Mouse (Mus musculus): Measurements from ENCODE around the gene Rab36. TPM values are rescaled to one million over a fixed set of nuclear protein-coding genes. Genes with fewer than 3 reads are reported as not detected.
"Not testable (repeated sequence)": the region's sequence is repeated elsewhere in the genome, so short reads cannot be mapped to it uniquely, and the experiment has no call there.

Gene Rab36
- total RNA-seq, 1 experiment from 2014 or later: 1.2 TPM

DNA sequence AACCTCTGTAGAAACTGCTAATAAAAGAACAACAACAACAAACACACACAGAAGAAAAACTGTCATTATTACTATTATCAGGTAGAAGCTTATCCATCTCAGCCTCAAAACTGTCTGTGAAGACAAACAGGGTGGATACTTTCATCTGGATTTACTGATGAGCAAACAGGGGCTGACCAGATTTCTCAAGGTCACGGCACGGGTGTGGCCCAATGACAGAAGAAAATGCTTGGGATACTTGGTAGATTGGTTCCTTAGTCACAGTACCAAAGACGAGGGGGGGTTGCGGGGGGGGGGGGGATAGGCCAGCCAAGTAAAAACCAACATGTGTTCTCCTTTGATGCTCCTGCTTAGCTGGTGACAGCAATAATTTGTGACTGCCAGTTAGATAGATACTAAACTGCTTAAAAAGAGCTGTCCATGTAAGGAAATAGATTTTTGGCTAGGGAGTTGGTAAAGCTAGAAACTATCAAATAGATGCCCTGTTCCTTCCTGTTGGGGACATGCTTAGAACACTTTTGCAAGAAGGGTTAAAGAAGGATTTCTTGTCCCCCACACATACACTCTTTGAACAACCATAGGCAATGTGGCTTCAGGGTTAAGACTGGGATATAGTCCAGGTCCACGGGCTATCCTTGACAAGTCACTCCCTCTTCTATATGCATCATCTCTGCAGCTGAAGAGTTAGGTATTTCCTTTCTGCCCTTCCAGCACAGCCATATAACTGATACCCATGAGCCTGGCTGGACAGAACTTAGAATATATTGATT lies 5.3 kb upstream of the Rab36 start:
- ATAC-seq (replicated peaks; ENCODE audit: insufficient number of reproducible peaks, low FRiP score, low TSS enrichment, poor library complexity, severe bottlenecking): no peak

- ATAC-seq (replicated peaks; ENCODE audit: insufficient number of reproducible peaks, low FRiP score, low TSS enrichment, poor library complexity, severe bottlenecking): no peak
Measured at GRCm38 (mm10) chr10:75032395-75032794, 4.5 kb upstream of the Rab36 start, which contains the start of gene Rsph14. TSS of gene Rsph14 (minus strand) at chr10:75032586.

GRCm38 (mm10) chr10:75042060-75042459 lies 5.2 kb downstream of the Rab36 start:
- ATAC-seq (replicated peaks; ENCODE audit: insufficient number of reproducible peaks, low FRiP score, low TSS enrichment, poor library complexity, severe bottlenecking): not testable (repeated sequence)

DNA sequence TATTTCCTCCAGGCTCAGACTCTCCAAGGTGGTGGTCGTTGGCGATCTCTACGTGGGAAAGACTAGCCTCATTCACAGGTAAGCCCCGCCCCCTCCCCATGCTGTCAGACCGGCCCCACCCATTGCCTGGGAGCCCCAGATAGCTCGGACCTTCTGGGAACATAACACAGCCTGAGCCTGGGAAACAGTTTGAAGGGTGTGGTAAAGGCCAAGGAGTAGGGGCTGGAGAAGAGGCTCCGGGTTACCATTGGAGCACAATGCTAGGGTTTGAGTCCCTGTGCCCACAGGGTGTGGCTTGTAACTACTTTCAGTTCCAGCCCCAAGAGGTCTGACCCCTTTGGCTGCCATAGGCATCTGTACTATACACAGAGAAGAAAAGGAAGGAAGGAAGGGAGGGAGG lies 7.6 kb downstream of the Rab36 start:
- ATAC-seq (replicated peaks; ENCODE audit: insufficient number of reproducible peaks, low FRiP score, low TSS enrichment, poor library complexity, severe bottlenecking): no peak

GRCm38 (mm10) chr10:75045831-75046230 lies 9.0 kb downstream of the Rab36 start:
- no peak for ATAC-seq (replicated peaks; ENCODE audit: insufficient number of reproducible peaks, low FRiP score, low TSS enrichment, poor library complexity, severe bottlenecking)

- ATAC-seq (replicated peaks; ENCODE audit: insufficient number of reproducible peaks, low FRiP score, low TSS enrichment, poor library complexity, severe bottlenecking): no peak
Measured at GRCm38 (mm10) chr10:75048711-75049110, 11.9 kb downstream of the Rab36 start.

- no peak for ATAC-seq (replicated peaks; ENCODE audit: insufficient number of reproducible peaks, low FRiP score, low TSS enrichment, poor library complexity, severe bottlenecking)
Measured at GRCm38 (mm10) chr10:75051364-75052074, 14.7 kb downstream of the Rab36 start.

DNA sequence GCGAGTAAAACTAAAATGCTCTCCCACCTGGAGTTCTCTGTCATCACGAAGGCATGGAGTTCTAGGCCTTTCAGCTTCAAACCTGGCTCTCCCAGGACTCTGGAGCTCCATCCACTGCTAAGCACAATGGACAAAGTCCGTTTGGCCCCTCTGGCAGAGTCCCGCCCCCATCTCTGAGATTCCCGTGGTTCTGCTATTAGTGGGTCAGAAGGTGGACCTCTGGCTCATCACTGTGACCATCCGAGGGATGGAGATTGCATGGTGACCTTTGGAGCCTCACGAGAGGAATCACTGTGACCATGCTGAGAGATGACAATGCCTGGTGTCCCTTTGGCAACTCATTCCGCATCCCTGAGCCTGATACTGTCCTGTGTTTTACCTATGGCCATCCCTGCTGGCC lies 16.0 kb downstream of the Rab36 start:
- ATAC-seq (replicated peaks; ENCODE audit: insufficient number of reproducible peaks, low FRiP score, low TSS enrichment, poor library complexity, severe bottlenecking): no peak

DNA sequence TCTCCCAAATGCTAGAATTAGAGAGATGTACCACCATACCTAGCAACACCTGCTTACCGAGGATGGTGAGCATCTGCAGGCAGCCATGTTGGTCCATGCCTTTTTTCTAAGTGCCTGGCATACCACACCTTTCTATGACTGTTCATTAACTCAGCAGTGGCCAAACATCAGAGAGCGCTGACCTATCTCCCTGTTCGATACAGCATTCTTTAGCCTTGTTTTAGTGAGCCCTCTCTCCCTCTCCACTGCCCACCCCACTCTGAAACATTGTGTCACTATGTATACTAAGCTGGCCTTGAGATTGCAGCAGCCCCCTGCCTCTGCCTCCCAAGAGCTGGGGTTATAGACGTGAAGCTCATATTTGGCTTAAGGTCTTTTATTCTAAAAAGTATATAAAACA lies 16.8 kb downstream of the Rab36 start:
- no peak for ATAC-seq (replicated peaks; ENCODE audit: insufficient number of reproducible peaks, low FRiP score, low TSS enrichment, poor library complexity, severe bottlenecking)

- ATAC-seq (replicated peaks; ENCODE audit: insufficient number of reproducible peaks, low FRiP score, low TSS enrichment, poor library complexity, severe bottlenecking): no peak
Measured at GRCm38 (mm10) chr10:75054125-75054524, 17.3 kb downstream of the Rab36 start.

GRCm38 (mm10) chr10:75055672-75056071 lies 18.8 kb downstream of the Rab36 start:
- peak; percentile 80 for ATAC-seq (replicated peaks; ENCODE audit: insufficient number of reproducible peaks, low FRiP score, low TSS enrichment, poor library complexity, severe bottlenecking)

DNA sequence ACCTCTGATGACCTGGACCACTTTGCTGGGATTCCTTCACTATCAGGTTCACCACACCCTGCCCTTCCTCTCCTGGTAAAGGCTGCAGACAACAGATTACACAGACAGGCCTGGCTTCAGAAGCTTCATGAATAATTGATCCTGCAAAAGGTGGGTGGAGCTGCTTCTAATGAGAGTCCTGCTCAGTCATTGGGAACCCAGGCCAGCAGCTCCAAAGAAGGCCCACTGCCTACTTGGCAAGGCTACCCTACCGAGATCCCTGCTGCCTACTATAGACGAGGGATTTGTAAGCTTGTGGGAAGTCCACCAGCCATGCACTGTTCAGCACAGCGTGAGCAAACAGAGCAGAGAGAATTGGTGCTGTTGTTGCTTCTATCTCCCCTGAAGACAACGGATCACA lies 19.4 kb downstream of the Rab36 start:
- no peak for ATAC-seq (replicated peaks; ENCODE audit: insufficient number of reproducible peaks, low FRiP score, low TSS enrichment, poor library complexity, severe bottlenecking)

GRCm38 (mm10) chr10:75058336-75058735 lies 21.5 kb downstream of the Rab36 start:
- ATAC-seq (replicated peaks; ENCODE audit: insufficient number of reproducible peaks, low FRiP score, low TSS enrichment, poor library complexity, severe bottlenecking): no peak

- no peak for ATAC-seq (replicated peaks; ENCODE audit: insufficient number of reproducible peaks, low FRiP score, low TSS enrichment, poor library complexity, severe bottlenecking)
Measured at GRCm38 (mm10) chr10:75058761-75059395, 22.0 kb downstream of the Rab36 start.

DNA sequence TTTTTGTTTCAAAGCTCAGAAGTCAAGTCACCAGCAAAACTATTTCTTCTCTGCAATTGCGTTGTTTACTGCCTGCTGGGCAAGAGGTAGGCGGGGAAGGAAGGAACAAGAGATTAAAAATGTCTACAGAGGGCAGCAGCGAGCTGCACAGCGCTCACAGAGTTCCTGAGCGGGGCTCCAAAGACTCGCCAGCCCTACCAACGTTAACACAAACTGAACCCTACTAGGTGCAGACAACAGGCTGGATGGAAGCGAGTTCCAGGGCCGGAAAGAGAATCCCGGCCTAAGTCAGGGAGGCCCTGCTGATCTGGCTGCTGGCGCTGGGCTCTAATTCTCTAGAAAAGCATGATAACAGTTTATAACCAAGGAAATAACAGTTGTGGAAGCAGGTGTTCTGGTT lies 22.5 kb downstream of the Rab36 start:
- peak; percentile 41 for ATAC-seq (replicated peaks; ENCODE audit: insufficient number of reproducible peaks, low FRiP score, low TSS enrichment, poor library complexity, severe bottlenecking)

GRCm38 (mm10) chr10:75060217-75060842 lies 23.5 kb downstream of the Rab36 start, which contains the start of gene Bcr:
TSS of gene Bcr (plus strand) at chr10:75060592.
- ATAC-seq (replicated peaks; ENCODE audit: insufficient number of reproducible peaks, low FRiP score, low TSS enrichment, poor library complexity, severe bottlenecking): peak; percentile 52

- ATAC-seq (replicated peaks; ENCODE audit: insufficient number of reproducible peaks, low FRiP score, low TSS enrichment, poor library complexity, severe bottlenecking): no peak
Measured at GRCm38 (mm10) chr10:75060843-75061235, 24.0 kb downstream of the Rab36 start.

DNA sequence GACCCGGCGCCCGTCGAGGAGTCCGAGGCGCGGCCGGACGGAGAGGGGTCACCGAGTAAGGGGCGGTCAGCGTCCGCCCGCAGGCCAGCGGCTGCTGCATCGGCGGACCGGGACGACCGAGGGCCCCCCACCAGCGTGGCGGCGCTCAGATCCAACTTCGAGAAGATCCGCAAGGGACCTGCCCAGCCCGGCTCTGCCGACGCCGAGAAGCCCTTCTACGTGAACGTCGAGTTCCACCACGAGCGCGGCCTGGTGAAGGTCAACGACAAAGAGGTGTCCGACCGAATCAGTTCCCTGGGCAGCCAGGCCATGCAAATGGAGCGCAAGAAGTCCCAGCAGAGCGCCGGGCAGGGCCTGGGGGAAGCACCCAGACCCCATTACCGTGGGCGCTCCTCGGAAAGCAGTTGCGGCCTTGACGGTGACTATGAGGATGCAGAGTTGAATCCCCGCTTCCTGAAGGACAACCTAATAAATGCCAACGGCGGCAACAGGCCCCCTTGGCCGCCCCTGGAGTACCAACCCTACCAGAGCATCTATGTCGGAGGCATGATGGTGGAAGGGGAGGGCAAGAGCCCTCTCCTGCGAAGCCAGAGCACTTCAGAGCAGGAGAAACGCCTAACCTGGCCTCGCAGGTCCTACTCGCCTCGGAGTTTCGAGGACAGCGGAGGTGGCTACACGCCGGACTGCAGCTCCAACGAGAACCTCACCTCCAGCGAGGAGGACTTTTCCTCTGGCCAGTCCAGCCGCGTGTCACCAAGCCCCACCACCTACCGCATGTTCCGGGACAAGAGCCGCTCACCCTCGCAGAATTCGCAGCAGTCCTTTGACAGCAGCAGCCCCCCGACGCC lies 24.7 kb downstream of the Rab36 start:
- ATAC-seq (replicated peaks; ENCODE audit: insufficient number of reproducible peaks, low FRiP score, low TSS enrichment, poor library complexity, severe bottlenecking): no peak
